Comparison of ENCODE assay signal across 8 mouse cellular contexts in genomic region chr11:83077714-83078422, GRCm38 (mm10). TPM values are rescaled to one million over a fixed set of nuclear protein-coding genes. Genes with fewer than 3 reads are reported as not detected.
DNase-seq lines count a peak whose midpoint lies in the region; ATAC-seq and TF ChIP-seq lines count a peak whose summit lies in the region.

No protein-coding gene starts in this region.

- TF ChIP-seq CTCF in cortical plate, adult 2 months (IDR thresholded peaks at IDR 0.05; ENCODE audit: extremely low read depth, insufficient read depth, low read length) = no peak

- peak; percentile 67 to 87 for DNase-seq in adrenal gland, adult (ENCODE audit: inconsistent age in 2 of 2, low spot score in 1 of 2)
- no peak for DNase-seq in adrenal gland, postnatal 4 days (ENCODE audit: low spot score in 2 of 2)
- peak; percentile 76 for DNase-seq in heart, postnatal 4 days
- DNase-seq in ovary, postnatal 10 days (ENCODE audit: low spot score) = peak; percentile 32
- DNase-seq in embryo, embryonic 10.5 days (ENCODE audit: low spot score) = no peak

- H3K4me3 ChIP-seq in cortical plate, adult 2 months (ENCODE audit: insufficient read depth, low read length) = no peak overlapping the region
- H3K4me3 ChIP-seq in liver, embryonic 12.5 days = no peak overlapping the region
- no peak overlapping the region for H3K4me3 ChIP-seq in midbrain, embryonic 15.5 days

- no peaks in the 10 kb centered on the region for H3K27me3 ChIP-seq in liver, embryonic 12.5 days (replicated peaks)
- no peaks in the 10 kb centered on the region for H3K27me3 ChIP-seq in midbrain, embryonic 15.5 days (replicated peaks)

- no peak overlapping the region for H3K4me2 ChIP-seq in liver, embryonic 12.5 days
- no peak overlapping the region for H3K4me2 ChIP-seq in midbrain, embryonic 15.5 days

- H3K36me3 ChIP-seq in liver, embryonic 12.5 days = no peaks in the 10 kb centered on the region
- H3K36me3 ChIP-seq in midbrain, embryonic 15.5 days (replicated peaks) = no peaks in the 10 kb centered on the region

- no peaks in the 10 kb centered on the region for H3K9me3 ChIP-seq in liver, embryonic 12.5 days (replicated peaks)
- no peaks in the 10 kb centered on the region for H3K9me3 ChIP-seq in midbrain, embryonic 15.5 days

- no peak overlapping the region for H3K9ac ChIP-seq in liver, embryonic 12.5 days
- no peak overlapping the region for H3K9ac ChIP-seq in midbrain, embryonic 15.5 days

- 5% methylated on average over 3 of the region's 3 CpGs for WGBS in liver, embryonic 12.5 days (ENCODE audit: insufficient replicate concordance)
- 83% methylated on average over 3 of the region's 3 CpGs for WGBS in midbrain, embryonic 15.5 days

- H3K27ac ChIP-seq in cortical plate, adult 2 months (ENCODE audit: insufficient read depth, low read length) = peak overlapping the region; percentile 51
- peak overlapping the region; percentile 30; the same call in 1 of the 2 replicates for H3K27ac ChIP-seq in liver, embryonic 12.5 days
- H3K27ac ChIP-seq in midbrain, embryonic 15.5 days = no peak overlapping the region

- TF ChIP-seq POLR2A in cortical plate, adult 2 months (IDR thresholded peaks at IDR 0.05; ENCODE audit: extremely low read depth, insufficient read depth, low read length) = no peak

- no peak for ATAC-seq in liver, embryonic 12.5 days
- ATAC-seq in midbrain, embryonic 15.5 days (replicated peaks) = no peak

- H3K4me1 ChIP-seq in cortical plate, adult 2 months (ENCODE audit: control insufficient read depth, insufficient read depth, low read length) = no peaks in the 10 kb centered on the region
- H3K4me1 ChIP-seq in liver, embryonic 12.5 days = peaks cover 20% of the 10 kb centered on the region
- H3K4me1 ChIP-seq in midbrain, embryonic 15.5 days = no peaks in the 10 kb centered on the region

RNA-seq across cellular contexts. Expression of gene Slfn2, which starts 13.0 kb away (rescaled TPM):
- total RNA-seq in adrenal gland, postnatal 4 days (2021) = 1 to 10 TPM; 5.2 to 5.3 TPM
- 1.7 and 2.5 TPM in 2 replicates for polyA plus RNA-seq in cortical plate, adult 2 months (2012; rRNA removed)
- total RNA-seq in heart, postnatal 4 days (2021) = 1 to 10 TPM; 1.7 to 1.8 TPM
- polyA plus RNA-seq in liver, embryonic 12.5 days (2016; fragmentation: Nextera tagmentation; extraction: Ambion mirVana) = 3.5 and 3.6 TPM in 2 replicates
- 1.6 and 2.2 TPM in 2 replicates for polyA plus RNA-seq in midbrain, embryonic 15.5 days (2015; fragmentation: Nextera tagmentation; extraction: Ambion mirVana)

RNA-seq across cellular contexts. Expression of gene Slfn1, which starts 38.8 kb away (rescaled TPM):
- total RNA-seq in adrenal gland, postnatal 4 days (2021) = under 1 TPM; 0.25 to 0.54 TPM
- polyA plus RNA-seq in cortical plate, adult 2 months (2012; rRNA removed) = 0.04 and 0.09 TPM in 2 replicates
- total RNA-seq in heart, postnatal 4 days (2021) = under 1 TPM in 1 of 2 experiments, not detected in 1; 0.14 TPM
- 0.08 and 0.13 TPM in 2 replicates for polyA plus RNA-seq in liver, embryonic 12.5 days (2016; fragmentation: Nextera tagmentation; extraction: Ambion mirVana)
- polyA plus RNA-seq in midbrain, embryonic 15.5 days (2015; fragmentation: Nextera tagmentation; extraction: Ambion mirVana) = 0.09 and 0.15 TPM in 2 replicates

RNA-seq across cellular contexts. Expression of gene Slfn8, which starts 57.3 kb away (rescaled TPM):
- total RNA-seq in adrenal gland, postnatal 4 days (2021) = 1 to 10 TPM in 1 of 2 experiments, under 1 TPM in 1; 0.84 to 1.3 TPM
- polyA plus RNA-seq in cortical plate, adult 2 months (2012; rRNA removed) = 0.93 and 0.96 TPM in 2 replicates
- total RNA-seq in heart, postnatal 4 days (2021) = under 1 TPM; 0.43 TPM
- 0.38 and 0.72 TPM in 2 replicates for polyA plus RNA-seq in liver, embryonic 12.5 days (2016; fragmentation: Nextera tagmentation; extraction: Ambion mirVana)
- polyA plus RNA-seq in midbrain, embryonic 15.5 days (2015; fragmentation: Nextera tagmentation; extraction: Ambion mirVana) = 0.26 and 0.27 TPM in 2 replicates

Comparison
In these comparisons a context has a peak if more than half of its experiments do, and no peak if none do; other contexts are left out.
1. DNase-seq: peak in adrenal gland, adult (2 of 2), heart, postnatal 4 days (single experiment) and ovary, postnatal 10 days (single experiment); none in adrenal gland, postnatal 4 days (0 of 2) and embryo, embryonic 10.5 days (single experiment).